Mouse (Mus musculus) heart, embryonic 16.5 days (tissue): Measurements from ENCODE around the gene Klk9. TPM values are rescaled to one million over a fixed set of nuclear protein-coding genes. Genes with fewer than 3 reads are reported as not detected.

Experiments
- ATAC-seq: fragments of 200-750 bp; cut with Nextera tagmentation; replicated peaks from 2 replicates; pipeline ENCODE4 v1.8.0; 2017; ENCODE audit warnings: moderate number of reproducible peaks; ENCODE audit not compliant: insufficient read depth, low FRiP score; ENCODE audit errors: extremely low read depth
- H3K27ac ChIP-seq: fragments of 300-500 bp; sonication (generic); 2 replicates; pipeline ENCODE4 v1.5.1; 2014; ENCODE audit warnings: mild to moderate bottlenecking, low read length, control low read depth, moderate library complexity
- H3K27me3 ChIP-seq: fragments of 300-500 bp; sonication (generic); 2 replicates; pipeline ENCODE4 v1.6.1; 2014; ENCODE audit warnings: low read length, mixed read lengths; ENCODE audit not compliant: control insufficient read depth, insufficient read depth
- H3K36me3 ChIP-seq: fragments of 300-500 bp; sonication (generic); 2 replicates; pipeline ENCODE4 v1.6.1; 2014; ENCODE audit not compliant: control insufficient read depth, insufficient read depth
- H3K4me1 ChIP-seq: fragments of 300-500 bp; sonication (generic); 2 replicates; pipeline ENCODE4 v1.6.1; 2014; ENCODE audit warnings: low read length, mixed read lengths; ENCODE audit not compliant: control insufficient read depth, insufficient read depth
- H3K4me2 ChIP-seq: fragments of 300-500 bp; sonication (generic); 2 replicates; pipeline ENCODE4 v1.6.1; 2014; ENCODE audit warnings: low read depth, mild to moderate bottlenecking, control low read depth, low read length
- H3K4me3 ChIP-seq: fragments of 300-500 bp; sonication (generic); 2 replicates; pipeline ENCODE4 v1.5.1; 2014; ENCODE audit warnings: mild to moderate bottlenecking, control low read depth, low read length
- H3K9ac ChIP-seq: fragments of 300-500 bp; sonication (generic); 2 replicates; pipeline ENCODE4 v1.6.1; 2014; ENCODE audit warnings: low read length, control low read depth
- H3K9me3 ChIP-seq: fragments of 300-500 bp; sonication (generic); replicated peaks from 2 replicates; pipeline ENCODE4 v1.6.1; 2016; ENCODE audit warnings: low read length; ENCODE audit not compliant: control insufficient read depth
- WGBS: fragments of 180-500 bp; shearing (Covaris S2); extraction: QIAGEN DNeasy Blood & Tissue Kit; methylation state at CpG from one replicate; pipeline ENCODE4 v1.1.7; 2014; 5-methylcytosine and 5-hydroxymethylcytosine counted together
- polyA plus RNA-seq: library from polyadenylated mRNA; unstranded; fragments of >200 nt; fragmentation: Nextera tagmentation; extraction: Ambion mirVana; gene quantifications from 2 replicates; pipeline ENCODE4 v1.2.1, GENCODE M21; 2015

The Klk9 gene
- polyA plus RNA-seq, 1 experiment from 2014 or later, result 0.09 TPM

- Histone ChIP-seq H3K4me1 (no peaks in the 10 kb centered on the region), H3K9me3 (no peaks in the 10 kb centered on the region), H3K27ac (no peak within 1 kb of the TSS), H3K27me3 (no peaks in the 10 kb centered on the region), H3K9ac (no peak within 1 kb of the TSS), H3K4me2 (no peak within 1 kb of the TSS), H3K36me3 (no peaks in the 10 kb centered on the region), H3K4me3 (no peak within 1 kb of the TSS)
- 38% methylated on average over 5 of the region's 5 CpGs for WGBS
- ATAC-seq, result no peak
Observed at GRCm38 (mm10) chr7:43810994-43811393, 19.3 kb downstream of the Klk9 start, which contains the start of gene Klk7. Gene Klk7 (plus strand): TSS chr7:43811294.

DNA sequence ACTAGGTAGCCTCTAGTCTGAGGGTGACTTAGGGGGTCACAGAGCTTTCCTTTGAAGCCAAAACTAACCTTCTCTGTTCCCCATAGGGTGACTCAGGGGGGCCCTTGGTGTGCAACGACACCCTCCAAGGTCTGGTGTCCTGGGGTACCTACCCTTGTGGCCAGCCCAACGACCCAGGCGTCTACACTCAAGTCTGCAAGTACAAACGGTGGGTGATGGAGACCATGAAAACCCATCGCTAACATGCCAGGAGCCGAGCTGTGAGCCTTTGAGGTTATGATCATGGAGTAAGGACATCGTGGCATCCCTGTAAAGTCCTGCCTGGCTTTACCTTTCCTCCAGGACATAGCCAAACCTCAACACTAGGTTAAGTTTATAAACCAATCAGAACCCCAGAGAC, 23.5 kb downstream of the Klk9 start:
- Histone ChIP-seq H3K4me2 (no peak overlapping the region), H3K27me3 (no peaks in the 10 kb centered on the region), H3K4me3 (no peak overlapping the region), H3K36me3 (no peaks in the 10 kb centered on the region), H3K9ac (no peak overlapping the region), H3K4me1 (no peaks in the 10 kb centered on the region), H3K9me3 (no peaks in the 10 kb centered on the region), H3K27ac (no peak overlapping the region)
- ATAC-seq, result no peak
- WGBS, result 80% methylated on average over 7 of the region's 7 CpGs

DNA sequence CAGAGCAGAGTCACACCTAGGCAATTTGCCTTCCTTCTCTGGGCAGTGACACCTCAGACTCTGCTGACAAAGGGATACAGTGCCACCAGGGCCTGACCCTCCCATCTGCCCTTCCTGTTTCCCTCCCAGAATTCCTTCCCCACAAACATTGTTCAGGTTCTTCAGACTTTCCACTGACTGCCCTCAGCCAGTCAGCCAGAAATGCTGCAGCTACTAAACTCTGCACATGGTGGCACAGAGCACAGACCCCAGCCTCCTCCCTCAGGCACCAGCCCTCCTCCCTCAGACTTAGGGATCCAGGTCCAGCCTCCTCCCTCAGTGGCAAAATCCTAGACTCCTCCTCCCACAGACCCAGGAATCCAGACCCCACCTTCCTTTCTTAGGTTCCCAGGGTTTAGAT, 25.1 kb downstream of the Klk9 start:
- H3K27me3 ChIP-seq, result no peaks in the 10 kb centered on the region
- no peak overlapping the region for H3K4me3 ChIP-seq
- H3K27ac ChIP-seq, result no peak overlapping the region
- no peak overlapping the region for H3K4me2 ChIP-seq
- H3K36me3 ChIP-seq, result no peaks in the 10 kb centered on the region
- H3K4me1 ChIP-seq, result no peaks in the 10 kb centered on the region
- ATAC-seq, result no peak
- H3K9me3 ChIP-seq, result no peaks in the 10 kb centered on the region
- no peak overlapping the region for H3K9ac ChIP-seq

DNA sequence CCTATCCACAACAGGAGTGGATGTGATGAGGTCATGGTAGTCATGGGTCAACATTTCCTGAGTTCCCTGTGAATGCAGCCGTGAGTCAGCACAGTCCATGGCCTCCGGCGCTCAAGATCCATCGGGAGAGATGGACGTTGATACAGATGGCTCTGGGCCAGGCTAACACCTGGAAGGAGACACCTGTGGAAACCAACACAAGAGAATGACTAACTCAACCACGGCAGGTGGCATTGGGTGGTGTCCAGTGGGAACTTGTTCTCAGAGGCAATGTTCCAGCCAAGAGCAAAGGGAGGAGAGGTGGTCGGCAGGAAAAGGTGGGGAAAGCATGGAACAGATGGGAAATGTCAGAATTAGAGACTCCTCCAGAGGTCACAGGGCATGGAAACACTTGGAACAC, 29.9 kb downstream of the Klk9 start:
- 81% methylated on average over 7 of the region's 7 CpGs for WGBS
- Histone ChIP-seq H3K9ac (no peak overlapping the region), H3K9me3 (no peaks in the 10 kb centered on the region), H3K4me1 (no peaks in the 10 kb centered on the region), H3K4me3 (no peak overlapping the region), H3K36me3 (no peaks in the 10 kb centered on the region), H3K27me3 (no peaks in the 10 kb centered on the region), H3K27ac (no peak overlapping the region), H3K4me2 (no peak overlapping the region)
- no peak for ATAC-seq

DNA sequence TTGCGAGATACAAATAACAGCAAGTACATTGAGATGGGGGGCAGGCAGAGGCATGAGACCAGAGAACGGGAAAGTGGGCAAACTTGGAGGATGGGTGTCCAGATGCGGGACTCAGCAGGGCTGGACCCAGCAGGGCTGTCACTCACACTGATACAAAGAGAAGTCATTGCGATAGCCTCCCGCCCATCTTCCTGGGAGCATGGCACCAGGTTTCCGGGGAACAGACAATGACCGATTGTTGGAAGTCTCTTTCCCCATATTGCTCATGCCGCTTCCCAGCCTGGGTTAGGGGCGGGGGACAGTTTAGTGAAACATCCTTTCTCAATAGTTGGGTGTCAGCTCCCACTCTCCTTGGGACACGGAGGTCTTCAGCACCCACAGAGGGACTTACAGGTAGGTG, 32.5 kb downstream of the Klk9 start, which contains the start of gene Klk6:
Gene Klk6, plus strand, starts transcription at position 301 of the 400 bp plus-strand sequence.
- H3K9me3 ChIP-seq, result no peaks in the 10 kb centered on the region
- no peak within 1 kb of the TSS for H3K9ac ChIP-seq
- 71% methylated on average over 10 of the region's 10 CpGs for WGBS
- no peak within 1 kb of the TSS for H3K4me3 ChIP-seq
- H3K27me3 ChIP-seq, result no peaks in the 10 kb centered on the region
- no peak within 1 kb of the TSS for H3K27ac ChIP-seq
- no peak for ATAC-seq
- no peaks in the 10 kb centered on the region for H3K36me3 ChIP-seq
- no peak within 1 kb of the TSS for H3K4me2 ChIP-seq
- no peaks in the 10 kb centered on the region for H3K4me1 ChIP-seq

DNA sequence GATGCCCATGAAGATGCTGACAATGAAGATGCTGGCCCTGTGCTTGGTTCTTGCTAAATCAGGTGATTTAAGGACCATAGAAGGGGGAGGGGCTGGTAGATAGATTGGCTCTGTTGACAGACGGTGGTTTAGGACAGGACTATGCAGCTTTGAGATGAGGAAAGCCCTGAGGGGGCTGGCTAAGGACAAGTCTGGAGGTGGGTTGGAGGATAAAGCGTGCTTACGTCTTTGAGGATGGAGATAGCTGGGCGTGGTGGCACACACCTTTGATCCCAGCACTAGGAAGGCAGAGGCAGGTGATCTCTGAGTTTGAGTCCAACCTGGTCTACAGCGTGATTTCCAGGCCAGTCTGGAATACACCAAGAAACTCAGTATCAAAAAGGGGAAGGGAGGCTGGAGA, 34.4 kb downstream of the Klk9 start:
- WGBS, result 86% methylated on average over 5 of the region's 5 CpGs
- Histone ChIP-seq H3K27ac (no peak overlapping the region), H3K4me1 (no peaks in the 10 kb centered on the region), H3K9ac (no peak overlapping the region), H3K9me3 (no peaks in the 10 kb centered on the region), H3K4me2 (no peak overlapping the region), H3K27me3 (no peaks in the 10 kb centered on the region), H3K4me3 (no peak overlapping the region), H3K36me3 (no peaks in the 10 kb centered on the region)
- ATAC-seq, result no peak

DNA sequence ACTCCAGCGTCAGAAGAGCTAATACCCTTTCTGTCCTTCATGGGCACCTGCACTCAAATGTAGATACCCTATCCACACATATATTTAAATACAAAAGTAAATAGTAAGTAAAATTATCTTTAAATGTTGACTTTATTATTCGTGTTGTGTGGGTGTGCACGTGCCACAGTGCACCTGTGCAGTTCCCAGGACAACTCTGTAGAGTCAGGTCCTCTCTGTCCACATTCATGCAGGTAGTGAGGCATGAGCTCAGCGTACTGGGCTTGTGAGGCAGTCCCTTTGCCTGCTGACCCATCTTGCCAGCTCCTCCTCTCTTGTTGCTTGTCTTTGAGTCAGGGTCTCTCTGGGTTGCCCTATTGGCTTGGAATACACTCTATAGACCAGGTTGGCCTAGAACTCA, 36.0 kb downstream of the Klk9 start:
- H3K27ac ChIP-seq, result no peak overlapping the region
- H3K4me3 ChIP-seq, result no peak overlapping the region
- H3K4me2 ChIP-seq, result no peak overlapping the region
- no peaks in the 10 kb centered on the region for H3K9me3 ChIP-seq
- H3K4me1 ChIP-seq, result no peaks in the 10 kb centered on the region
- ATAC-seq, result no peak
- 76% methylated on average over 4 of the region's 4 CpGs for WGBS
- no peaks in the 10 kb centered on the region for H3K36me3 ChIP-seq
- no peak overlapping the region for H3K9ac ChIP-seq
- no peaks in the 10 kb centered on the region for H3K27me3 ChIP-seq

DNA sequence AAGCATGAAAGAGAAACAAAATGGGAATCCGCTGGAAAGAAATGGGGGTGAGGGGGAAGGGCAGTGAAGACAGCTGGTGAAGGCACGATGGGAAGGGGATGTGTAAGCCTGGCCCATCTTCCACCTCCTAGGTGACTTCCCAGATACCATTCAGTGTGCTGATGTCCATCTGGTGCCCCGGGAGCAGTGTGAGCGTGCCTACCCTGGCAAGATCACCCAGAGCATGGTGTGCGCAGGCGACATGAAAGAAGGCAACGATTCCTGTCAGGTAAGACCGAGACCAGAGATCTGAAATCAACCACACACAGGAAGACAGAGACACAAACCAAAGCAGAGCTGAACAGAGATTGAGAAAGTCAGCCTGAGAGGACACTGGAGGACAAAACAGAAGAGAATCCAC, 37.3 kb downstream of the Klk9 start:
- H3K9ac ChIP-seq, result no peak overlapping the region
- ATAC-seq, result no peak
- H3K27ac ChIP-seq, result no peak overlapping the region
- no peak overlapping the region for H3K4me3 ChIP-seq
- H3K4me2 ChIP-seq, result no peak overlapping the region
- H3K36me3 ChIP-seq, result no peaks in the 10 kb centered on the region
- H3K27me3 ChIP-seq, result no peaks in the 10 kb centered on the region
- no peaks in the 10 kb centered on the region for H3K9me3 ChIP-seq
- 79% methylated on average over 8 of the region's 8 CpGs for WGBS
- no peaks in the 10 kb centered on the region for H3K4me1 ChIP-seq

- H3K27ac ChIP-seq, result no peak within 1 kb of the TSS
- no peak for ATAC-seq
- no peak within 1 kb of the TSS for H3K9ac ChIP-seq
- 47% methylated on average over 3 of the region's 3 CpGs for WGBS
- no peaks in the 10 kb centered on the region for H3K4me1 ChIP-seq
- no peaks in the 10 kb centered on the region for H3K27me3 ChIP-seq
- H3K9me3 ChIP-seq, result no peaks in the 10 kb centered on the region
- no peaks in the 10 kb centered on the region for H3K36me3 ChIP-seq
- no peak within 1 kb of the TSS for H3K4me3 ChIP-seq
- no peak within 1 kb of the TSS for H3K4me2 ChIP-seq
Observed at GRCm38 (mm10) chr7:43841701-43842100, 50.0 kb downstream of the Klk9 start, which contains the start of gene Klk5. Gene Klk5 (plus strand): TSS chr7:43841971.

GRCm38 (mm10) chr7:43843801-43844200, 52.1 kb downstream of the Klk9 start:
- WGBS, result 81% methylated on average over 4 of the region's 4 CpGs
- ATAC-seq, result no peak
- H3K9me3 ChIP-seq, result no peaks in the 10 kb centered on the region
- no peaks in the 10 kb centered on the region for H3K27me3 ChIP-seq
- no peak overlapping the region for H3K4me3 ChIP-seq
- H3K9ac ChIP-seq, result no peak overlapping the region
- H3K4me2 ChIP-seq, result no peak overlapping the region
- no peak overlapping the region for H3K27ac ChIP-seq
- H3K36me3 ChIP-seq, result no peaks in the 10 kb centered on the region
- no peaks in the 10 kb centered on the region for H3K4me1 ChIP-seq
